Mouse (Mus musculus): Measurements from ENCODE around the gene Shisal2b.

Gene Shisal2b

GRCm38 (mm10) chr13:104816270-104816634 is 47.4 kb downstream of the Shisal2b start:
- DNase-seq = peak; percentile 37

- peak; percentile 41 for DNase-seq
Observed at GRCm38 (mm10) chr13:104805681-104806080, 58.0 kb downstream of the Shisal2b start.

- no peak for DNase-seq
Observed at GRCm38 (mm10) chr13:104799566-104800182, 64.0 kb downstream of the Shisal2b start.

- no peak for DNase-seq
Observed at GRCm38 (mm10) chr13:104799067-104799466, 64.6 kb downstream of the Shisal2b start.

All from cerebellum, adult 9-10 months (tissue).